Mouse (Mus musculus) CH12.LX (cell line): ENCODE measurements around the gene Pcdh15.

Source experiments
- CHD2 ChIP-seq: IDR thresholded peaks from 2 replicates; pipeline ENCODE4 v1.6.1; 2011; ENCODE audit warnings: low read length, improper control_type of control experiment
- CTCF ChIP-seq, 2 experiments: IDR thresholded peaks in 1 of 2; conservative IDR thresholded peaks in 1 of 2; 2 replicates each; pipeline ENCODE4 v1.5.1; 2011 to 2012; ENCODE audit warnings: low read depth in 2 of 2, low read length in 2 of 2, improper control_type of control experiment in 1 of 2, inconsistent platforms in 1 of 2, mild to moderate bottlenecking in 1 of 2, moderate library complexity in 1 of 2
- EP300 ChIP-seq: IDR thresholded peaks from 2 replicates; pipeline ENCODE4 v1.6.1; 2011; ENCODE audit warnings: low read length, improper control_type of control experiment
- JUND ChIP-seq: conservative IDR thresholded peaks from 2 replicates; pipeline ENCODE4 v1.6.1; 2011; ENCODE audit warnings: low read depth, low read length, improper control_type of control experiment
- MAFK ChIP-seq: IDR thresholded peaks from 2 replicates; pipeline ENCODE4 v1.6.1; 2011; ENCODE audit warnings: low read length, improper control_type of control experiment; ENCODE audit not compliant: insufficient replicate concordance
- MAX ChIP-seq: IDR thresholded peaks from 2 replicates; pipeline ENCODE4 v1.6.1; 2011; ENCODE audit warnings: low read length, improper control_type of control experiment
- MXI1 ChIP-seq: IDR thresholded peaks from 2 replicates; pipeline ENCODE4 v1.6.1; 2011; ENCODE audit warnings: mild to moderate bottlenecking, low read depth, low read length, improper control_type of control experiment
- MYC ChIP-seq: IDR thresholded peaks from 2 replicates; pipeline ENCODE4 v1.6.1; 2011; ENCODE audit warnings: low read depth, mild to moderate bottlenecking, improper control_type of control experiment, low read length
- NRF1 ChIP-seq: IDR thresholded peaks from 2 replicates; pipeline ENCODE4 v1.6.1; 2014; ENCODE audit warnings: low read depth, mild to moderate bottlenecking, inconsistent platforms, low read length, improper control_type of control experiment, moderate library complexity
- POLR2A ChIP-seq: IDR thresholded peaks from 2 replicates; pipeline ENCODE4 v1.6.1; 2011; ENCODE audit warnings: low read depth, mild to moderate bottlenecking, improper control_type of control experiment, low read length
- POLR2AphosphoS2 ChIP-seq: IDR thresholded peaks from 2 replicates; pipeline ENCODE4 v1.6.1; 2011; ENCODE audit warnings: low read depth, low read length, improper control_type of control experiment
- SMC3 ChIP-seq: IDR thresholded peaks from 2 replicates; pipeline ENCODE4 v1.6.1; 2011; ENCODE audit warnings: low read depth, low read length, improper control_type of control experiment
- TCF12 ChIP-seq: IDR thresholded peaks from 2 replicates; pipeline ENCODE4 v1.6.1; 2014; ENCODE audit warnings: low read depth, mild to moderate bottlenecking, inconsistent platforms, low read length, improper control_type of control experiment

DNA sequence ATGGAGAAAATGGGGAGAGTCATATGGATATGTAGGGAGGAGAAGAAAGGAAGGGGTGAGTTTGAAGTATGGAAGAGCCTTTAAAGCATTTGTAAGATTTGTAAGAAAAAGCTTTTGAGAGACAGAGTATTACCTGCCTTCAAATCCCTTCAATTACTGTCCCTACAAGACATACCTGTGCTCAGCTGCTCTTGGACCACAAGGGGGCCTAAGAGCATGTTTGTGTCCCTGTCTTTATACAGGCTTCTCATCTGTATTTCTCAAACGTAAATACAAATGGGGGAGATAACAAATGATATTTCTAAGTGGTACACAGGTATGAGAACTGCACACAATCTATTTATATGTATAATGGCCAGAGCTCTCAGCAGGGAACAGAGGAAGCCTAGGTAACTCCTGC, 1118.1 kb downstream of the Pcdh15 start:
- TF ChIP-seq MYC (no peak), CTCF (conservative IDR thresholded peaks at IDR 0.05 in 1 of 2, IDR thresholded peaks at IDR 0.05 in 1 of 2; ENCODE audit: low read depth in 2 of 2, low read length in 2 of 2) (peak in 1 of 2 experiments; percentile 32; a peak in 2 of 4 replicates), EP300 (no peak), JUND (no peak), MXI1 (no peak), NRF1 (no peak), POLR2AphosphoS2 (no peak), MAX (no peak), POLR2A (no peak), TCF12 (no peak), SMC3 (peak; percentile 30), MAFK (no peak), CHD2 (no peak)
